Mouse (Mus musculus): ENCODE measurements at regions not wholly inside any gene's neighbourhood (a gene's known extent, or its start where the extent isn't known, plus 50 kb on each side); places are given as distances from the start of the nearest gene placed in this dataset.

GRCm38 (mm10) chr2:137417691-137418090 lies 301.2 kb upstream of the Jag1 start:
- WGBS, result 89% methylated on average over 6 of the region's 6 CpGs
- H3K27me3 ChIP-seq (ENCODE audit: insufficient read depth, low read length), result no peaks in the 10 kb centered on the region

GRCm38 (mm10) chr2:137413432-137413831 lies 297.0 kb upstream of the Jag1 start:
- DNase-seq (no peak), ATAC-seq (no peak)
- Histone ChIP-seq H3K27me3 (ENCODE audit: insufficient read depth, low read length) (no peaks in the 10 kb centered on the region), H3K36me3 (ENCODE audit: insufficient read depth) (no peaks in the 10 kb centered on the region), H3K4me1 (ENCODE audit: insufficient read depth) (no peaks in the 10 kb centered on the region), H3K9ac (no peak overlapping the region), H3K4me2 (ENCODE audit: low read depth) (no peak overlapping the region), H3K4me3 (ENCODE audit: low read depth, low read length) (no peak overlapping the region), H3K27ac (ENCODE audit: low read depth, low read length) (no peak overlapping the region), H3K9me3 (ENCODE audit: low read length) (no peaks in the 10 kb centered on the region)
- 85% methylated on average over 3 of the region's 3 CpGs for WGBS
- no peak for TF ChIP-seq CTCF (IDR thresholded peaks at IDR 0.05; ENCODE audit: low read depth)

More at GRCm38 (mm10) chr2:137417691-137418090, 301.2 kb upstream of the Jag1 start:
- H3K36me3 ChIP-seq (ENCODE audit: insufficient read depth), result no peaks in the 10 kb centered on the region
- no peak overlapping the region for H3K27ac ChIP-seq (ENCODE audit: low read depth, low read length)
- TF ChIP-seq CTCF (IDR thresholded peaks at IDR 0.05; ENCODE audit: low read depth), result no peak
- H3K4me1 ChIP-seq (ENCODE audit: insufficient read depth), result no peaks in the 10 kb centered on the region
- ATAC-seq (no peak), DNase-seq (no peak)
- no peak overlapping the region for H3K4me2 ChIP-seq (ENCODE audit: low read depth)
- no peaks in the 10 kb centered on the region for H3K9me3 ChIP-seq (ENCODE audit: low read length)
- H3K9ac ChIP-seq, result no peak overlapping the region
- no peak overlapping the region for H3K4me3 ChIP-seq (ENCODE audit: low read depth, low read length)

DNA sequence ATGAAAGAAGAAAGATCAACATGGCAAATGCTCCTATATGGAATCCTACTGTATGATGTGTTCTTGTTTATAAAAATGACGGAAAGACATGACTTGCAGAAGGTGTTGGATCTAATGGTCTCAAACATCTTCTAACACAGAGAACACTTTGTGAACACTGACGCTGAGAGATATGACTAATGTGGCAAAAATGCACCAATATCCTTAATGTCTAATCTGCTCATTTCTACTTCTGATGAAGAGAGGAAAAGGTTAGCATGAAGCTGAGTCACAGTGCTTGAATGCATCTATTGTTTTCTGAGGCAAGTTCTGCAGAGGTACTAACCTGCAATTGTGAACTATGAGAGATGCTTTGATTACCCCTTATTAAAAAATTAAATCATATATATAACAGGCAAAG lies 293.2 kb upstream of the Jag1 start:
- H3K9me3 ChIP-seq (ENCODE audit: low read length), result no peaks in the 10 kb centered on the region

DNA sequence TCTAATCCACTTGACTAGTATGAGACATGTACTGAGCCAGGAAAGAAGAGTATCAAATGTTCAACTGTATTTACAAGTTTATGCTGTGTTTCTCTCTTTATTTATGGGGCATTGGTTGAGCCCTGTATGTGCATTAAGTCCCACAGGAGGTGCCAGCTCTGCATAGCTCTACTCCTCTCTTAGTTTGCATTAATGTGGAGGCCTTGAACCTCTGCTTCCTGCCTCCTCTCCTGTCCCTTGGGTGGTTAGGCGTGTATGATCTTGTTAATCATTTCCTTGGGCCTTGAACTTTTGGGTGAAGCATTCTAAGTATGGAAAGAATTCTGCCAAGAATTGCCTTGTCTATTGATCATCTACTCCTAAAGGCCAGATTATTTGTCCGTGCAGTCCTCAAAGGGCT lies 291.9 kb upstream of the Jag1 start:
- no peaks in the 10 kb centered on the region for H3K27me3 ChIP-seq (ENCODE audit: insufficient read depth, low read length)
- DNase-seq (no peak), ATAC-seq (no peak)
- TF ChIP-seq CTCF (IDR thresholded peaks at IDR 0.05; ENCODE audit: low read depth), result no peak
- 81% methylated on average over 2 of the region's 2 CpGs for whole genome bisulfite sequencing
- no peaks in the 10 kb centered on the region for H3K36me3 ChIP-seq (ENCODE audit: insufficient read depth)
- no peaks in the 10 kb centered on the region for H3K9me3 ChIP-seq (ENCODE audit: low read length)
- H3K9ac ChIP-seq, result no peak overlapping the region
- no peak overlapping the region for H3K4me3 ChIP-seq (ENCODE audit: low read depth, low read length)
- H3K4me2 ChIP-seq (ENCODE audit: low read depth), result no peak overlapping the region
- H3K27ac ChIP-seq (ENCODE audit: low read depth, low read length), result no peak overlapping the region
- no peaks in the 10 kb centered on the region for H3K4me1 ChIP-seq (ENCODE audit: insufficient read depth)

More for the DNA sequence above, 293.2 kb upstream of the Jag1 start:
- Histone ChIP-seq H3K9ac (no peak overlapping the region), H3K4me1 (ENCODE audit: insufficient read depth) (no peaks in the 10 kb centered on the region), H3K27ac (ENCODE audit: low read depth, low read length) (no peak overlapping the region), H3K4me3 (ENCODE audit: low read depth, low read length) (no peak overlapping the region), H3K27me3 (ENCODE audit: insufficient read depth, low read length) (no peaks in the 10 kb centered on the region), H3K4me2 (ENCODE audit: low read depth) (no peak overlapping the region), H3K36me3 (ENCODE audit: insufficient read depth) (no peaks in the 10 kb centered on the region)
- TF ChIP-seq CTCF (IDR thresholded peaks at IDR 0.05; ENCODE audit: low read depth), result no peak
- DNase-seq, result no peak
- ATAC-seq, result no peak
- WGBS, result 91% methylated on average over 2 of the region's 2 CpGs

DNA sequence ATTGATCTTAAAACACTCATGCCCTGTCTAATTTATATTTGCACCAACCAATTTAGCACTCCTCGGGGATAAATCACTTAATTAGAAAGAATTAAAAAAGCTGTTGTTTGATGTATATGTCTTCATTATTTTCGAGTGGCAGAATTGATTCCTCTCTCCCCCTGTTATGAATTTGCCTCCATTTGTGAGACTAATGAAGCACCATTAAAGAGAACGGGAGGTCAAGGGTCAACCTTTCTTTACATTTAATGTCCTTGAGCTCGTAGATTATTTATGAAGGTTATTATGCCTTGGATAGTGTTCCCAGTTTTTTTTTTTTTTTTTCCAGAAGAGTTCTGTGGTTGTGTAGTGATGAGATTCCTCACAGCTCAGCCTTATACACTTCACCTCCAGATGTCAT lies 277.0 kb upstream of the Jag1 start:
- no peaks in the 10 kb centered on the region for H3K36me3 ChIP-seq (ENCODE audit: insufficient read depth)
- no peak overlapping the region for H3K9ac ChIP-seq
- WGBS, result 40% methylated on average over 4 of the region's 4 CpGs
- H3K27ac ChIP-seq (ENCODE audit: low read depth, low read length), result no peak overlapping the region
- ATAC-seq (no peak), DNase-seq (no peak)
- no peak overlapping the region for H3K4me3 ChIP-seq (ENCODE audit: low read depth, low read length)
- H3K27me3 ChIP-seq (ENCODE audit: insufficient read depth, low read length), result no peaks in the 10 kb centered on the region
- no peaks in the 10 kb centered on the region for H3K9me3 ChIP-seq (ENCODE audit: low read length)
- no peak for TF ChIP-seq CTCF (IDR thresholded peaks at IDR 0.05; ENCODE audit: low read depth)
- no peaks in the 10 kb centered on the region for H3K4me1 ChIP-seq (ENCODE audit: insufficient read depth)
- no peak overlapping the region for H3K4me2 ChIP-seq (ENCODE audit: low read depth)

GRCm38 (mm10) chr2:137379816-137380215 lies 263.4 kb upstream of the Jag1 start:
- H3K9ac ChIP-seq, result no peak overlapping the region
- no peak overlapping the region for H3K4me3 ChIP-seq (ENCODE audit: low read depth, low read length)
- ATAC-seq, result no peak
- no peaks in the 10 kb centered on the region for H3K4me1 ChIP-seq (ENCODE audit: insufficient read depth)
- no peak overlapping the region for H3K4me2 ChIP-seq (ENCODE audit: low read depth)
- H3K9me3 ChIP-seq (ENCODE audit: low read length), result no peaks in the 10 kb centered on the region
- DNase-seq, result no peak
- no peak for TF ChIP-seq CTCF (IDR thresholded peaks at IDR 0.05; ENCODE audit: low read depth)
- 91% methylated on average over 2 of the region's 2 CpGs for WGBS
- no peaks in the 10 kb centered on the region for H3K36me3 ChIP-seq (ENCODE audit: insufficient read depth)
- no peaks in the 10 kb centered on the region for H3K27me3 ChIP-seq (ENCODE audit: insufficient read depth, low read length)
- H3K27ac ChIP-seq (ENCODE audit: low read depth, low read length), result no peak overlapping the region

- no peaks in the 10 kb centered on the region for H3K36me3 ChIP-seq (ENCODE audit: insufficient read depth)
- H3K9ac ChIP-seq, result no peak overlapping the region
- no peak overlapping the region for H3K27ac ChIP-seq (ENCODE audit: low read depth, low read length)
- H3K27me3 ChIP-seq (ENCODE audit: insufficient read depth, low read length), result no peaks in the 10 kb centered on the region
- 88% methylated on average over 5 of the region's 5 CpGs for WGBS
- TF ChIP-seq CTCF (IDR thresholded peaks at IDR 0.05; ENCODE audit: low read depth), result no peak
- no peaks in the 10 kb centered on the region for H3K4me1 ChIP-seq (ENCODE audit: insufficient read depth)
- no peak overlapping the region for H3K4me2 ChIP-seq (ENCODE audit: low read depth)
- H3K9me3 ChIP-seq (ENCODE audit: low read length), result no peaks in the 10 kb centered on the region
- ATAC-seq (no peak), DNase-seq (no peak)
- H3K4me3 ChIP-seq (ENCODE audit: low read depth, low read length), result no peak overlapping the region
Measured at GRCm38 (mm10) chr2:137375346-137375745, 258.9 kb upstream of the Jag1 start.

DNA sequence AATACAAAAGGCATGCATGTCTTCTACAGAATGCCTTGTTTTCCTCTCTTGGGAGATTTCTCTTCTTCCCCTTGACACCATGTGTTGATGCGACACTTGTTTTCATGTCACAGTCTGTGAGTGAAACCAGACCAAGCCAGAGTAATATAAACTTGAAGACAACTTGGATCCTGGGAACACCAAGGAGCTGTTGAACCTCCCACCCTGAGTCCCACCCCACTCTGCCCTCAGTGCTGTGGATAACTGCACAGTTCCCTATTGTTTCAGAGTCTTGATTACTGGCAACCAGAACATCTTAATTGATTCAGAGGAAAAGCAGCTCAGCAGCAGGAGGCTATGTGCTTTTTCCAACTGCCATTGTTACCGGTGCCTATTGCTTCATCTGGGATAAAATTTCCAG lies 254.6 kb upstream of the Jag1 start:
- Histone ChIP-seq H3K4me3 (ENCODE audit: low read depth, low read length) (no peak overlapping the region), H3K27ac (ENCODE audit: low read depth, low read length) (no peak overlapping the region), H3K36me3 (ENCODE audit: insufficient read depth) (no peaks in the 10 kb centered on the region), H3K9me3 (ENCODE audit: low read length) (no peaks in the 10 kb centered on the region), H3K4me2 (ENCODE audit: low read depth) (no peak overlapping the region), H3K27me3 (ENCODE audit: insufficient read depth, low read length) (no peaks in the 10 kb centered on the region), H3K4me1 (ENCODE audit: insufficient read depth) (no peaks in the 10 kb centered on the region), H3K9ac (no peak overlapping the region)
- WGBS, result 75% methylated on average over 2 of the region's 2 CpGs
- no peak for DNase-seq
- no peak for TF ChIP-seq CTCF (IDR thresholded peaks at IDR 0.05; ENCODE audit: low read depth)
- ATAC-seq, result no peak
